Mouse (Mus musculus) large intestine, adult 2 months (tissue): ENCODE results near the gene Gnat1. TPM values are rescaled to one million over a fixed set of nuclear protein-coding genes. Genes with fewer than 3 reads are reported as not detected.

ENCODE experiments used
- DNase-seq: peaks from one replicate; pipeline ENCODE4 v3.0.0-alpha.2; 2012; ENCODE audit warnings: low read depth, low spot score
- WGBS: fragments of 180-500 bp; shearing (Covaris S2); methylation state at CpG from one replicate; pipeline ENCODE4 v1.1.7; 2018; 5-methylcytosine and 5-hydroxymethylcytosine counted together
- polyA plus RNA-seq: library from polyadenylated mRNA; depleted of rRNA; stranded (reverse); fragments of >200 nt; gene quantifications from 2 replicates; pipeline ENCODE4 v1.2.3, GENCODE M21; 2012; rRNA removed

The Gnat1 gene
- polyA plus RNA-seq: 0.35 and 0.55 TPM in 2 replicates

DNA sequence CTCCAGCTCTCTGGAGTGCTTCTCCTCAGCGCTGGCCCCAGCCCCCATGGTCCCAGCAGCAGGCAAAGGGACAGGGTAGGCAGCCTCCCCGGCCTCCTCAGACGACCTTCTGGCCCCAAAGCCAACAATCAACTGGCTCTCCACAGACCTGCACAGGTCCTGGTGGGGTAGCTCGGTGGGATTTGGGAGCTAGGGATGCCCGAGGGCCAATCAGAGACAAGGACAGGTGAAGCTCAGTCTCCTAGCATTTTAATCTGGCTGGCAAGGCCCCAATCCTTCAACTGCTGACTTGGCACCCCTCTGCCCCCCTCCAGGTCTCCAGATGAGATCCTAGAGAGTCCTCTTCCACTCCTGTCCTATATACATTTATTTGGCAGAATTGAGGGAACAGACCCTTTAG lies at the start of gene Gnat1:
Gnat1 (minus strand) TSS at position 212 of the 400 bp plus-strand sequence.
- no peak for DNase-seq
- WGBS: 26% methylated on average over 5 of the region's 5 CpGs

GRCm38 (mm10) chr9:107728919-107729670 lies 49.6 kb upstream of the Gnat1 start:
- DNase-seq: no peak
- WGBS: 78% methylated on average over 6 of the region's 6 CpGs

DNA sequence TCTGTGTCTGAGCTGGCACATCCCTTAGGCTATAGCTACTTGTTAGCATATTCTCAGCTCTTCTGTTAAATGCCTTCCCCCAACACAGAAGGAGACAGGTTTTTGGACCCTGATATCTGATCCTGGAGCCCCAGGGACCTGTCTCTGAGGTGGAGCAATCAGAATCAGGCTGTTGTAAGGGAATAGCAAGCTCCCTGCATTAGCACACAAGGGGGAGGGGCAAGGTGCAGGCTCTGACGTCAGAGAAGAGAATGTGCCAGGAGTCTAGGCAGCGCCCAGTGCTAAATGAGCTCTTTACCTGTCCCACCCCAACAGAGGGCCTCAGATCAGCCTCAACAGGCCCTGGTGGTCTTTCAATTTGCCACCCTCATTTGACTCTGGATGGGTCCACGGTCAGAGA lies 47.5 kb upstream of the Gnat1 start:
- 41% methylated on average over 3 of the region's 3 CpGs for WGBS
- DNase-seq: no peak

DNA sequence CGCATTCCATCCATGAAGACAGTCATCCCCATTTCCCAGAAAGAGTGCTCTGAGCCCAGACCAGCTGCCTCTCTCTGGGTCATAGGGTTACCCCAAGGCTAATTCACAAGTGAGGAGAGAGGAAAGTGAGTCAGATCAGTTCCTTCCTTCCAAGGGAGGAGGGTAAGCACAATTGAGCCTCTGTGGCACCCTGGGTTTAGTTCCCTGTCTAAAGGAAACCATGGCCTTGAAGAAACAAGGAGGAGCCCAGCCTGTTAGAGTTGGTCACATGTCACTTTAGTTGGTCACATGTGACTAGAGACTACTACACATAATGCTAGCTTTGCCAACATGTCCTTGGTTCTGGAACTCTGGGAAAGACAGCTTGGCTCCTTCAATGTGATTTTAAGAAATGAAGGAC lies 45.3 kb upstream of the Gnat1 start:
- 95% methylated on average over 1 of the region's 1 CpGs for WGBS
- no peak for DNase-seq

DNA sequence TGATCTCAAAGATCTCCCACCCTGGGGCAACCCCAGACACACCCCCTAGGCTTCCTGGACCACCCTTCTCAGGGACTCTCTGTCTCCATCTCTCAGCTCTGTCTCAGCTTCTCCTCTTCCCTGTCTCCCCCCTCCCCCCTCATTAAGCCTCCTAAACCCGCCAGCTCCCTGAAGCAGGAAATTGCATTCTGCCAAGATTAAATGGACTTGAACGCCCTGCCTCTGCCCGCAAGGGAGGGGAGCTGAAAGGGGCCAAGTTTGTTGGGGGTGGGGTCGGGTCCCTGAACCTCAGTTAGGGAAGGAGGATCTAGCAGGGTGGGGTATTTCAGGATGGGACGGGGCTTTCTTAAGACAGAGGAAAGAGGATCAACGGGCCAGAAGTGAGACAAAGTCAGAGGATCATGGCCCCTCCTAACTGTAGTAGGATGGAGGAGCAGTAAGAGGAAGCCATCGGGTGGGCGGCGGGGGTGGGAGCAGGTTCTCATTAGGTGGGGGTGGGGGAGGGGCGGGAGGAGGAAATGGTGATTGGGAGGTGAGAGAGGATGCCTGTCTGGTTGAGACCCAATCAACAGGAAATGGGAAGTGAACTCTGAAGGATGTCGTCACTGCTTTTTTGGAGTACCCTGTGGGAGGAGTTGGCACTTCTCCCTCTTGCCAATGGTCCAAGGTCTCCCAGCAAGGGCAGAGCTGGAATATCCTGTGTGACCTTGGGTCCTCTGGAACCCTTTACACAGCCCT lies 44.5 kb upstream of the Gnat1 start:
- 4% methylated on average over 11 of the region's 11 CpGs for WGBS
- no peak for DNase-seq

GRCm38 (mm10) chr9:107723292-107723691 lies 43.8 kb upstream of the Gnat1 start:
- DNase-seq: no peak
- WGBS: 61% methylated on average over 6 of the region's 6 CpGs

GRCm38 (mm10) chr9:107718781-107719540 lies 39.4 kb upstream of the Gnat1 start:
- no peak for DNase-seq
- 68% methylated on average over 10 of the region's 10 CpGs for WGBS

- 76% methylated on average over 6 of the region's 6 CpGs for WGBS
- no peak for DNase-seq
These were observed 37.4 kb upstream of the Gnat1 start for GRCm38 (mm10) chr9:107716951-107717350.

DNA sequence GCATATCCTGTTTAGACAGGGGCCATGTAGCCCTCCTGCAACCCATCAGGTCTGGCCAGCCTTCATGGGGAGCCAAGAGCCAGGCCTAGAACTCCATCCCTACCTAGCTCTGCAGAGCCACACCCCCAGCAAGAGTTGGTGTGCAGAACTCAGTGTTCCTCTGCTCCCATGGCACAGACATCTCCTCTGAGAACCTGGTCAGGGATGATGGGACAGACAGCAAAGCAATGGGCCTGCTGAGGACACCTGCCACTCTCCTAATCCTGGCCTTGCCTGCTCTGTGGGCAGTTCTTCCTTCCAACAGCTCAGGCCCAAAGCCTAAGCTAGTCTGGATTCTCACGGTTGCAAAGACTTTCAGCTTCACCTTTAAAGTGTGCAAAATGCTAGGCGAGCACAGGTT lies 36.1 kb upstream of the Gnat1 start:
- 94% methylated on average over 2 of the region's 2 CpGs for WGBS
- no peak for DNase-seq

- 17% methylated on average over 12 of the region's 12 CpGs for WGBS
- DNase-seq: no peak
These were observed 34.9 kb upstream of the Gnat1 start for GRCm38 (mm10) chr9:107714221-107714952.

DNA sequence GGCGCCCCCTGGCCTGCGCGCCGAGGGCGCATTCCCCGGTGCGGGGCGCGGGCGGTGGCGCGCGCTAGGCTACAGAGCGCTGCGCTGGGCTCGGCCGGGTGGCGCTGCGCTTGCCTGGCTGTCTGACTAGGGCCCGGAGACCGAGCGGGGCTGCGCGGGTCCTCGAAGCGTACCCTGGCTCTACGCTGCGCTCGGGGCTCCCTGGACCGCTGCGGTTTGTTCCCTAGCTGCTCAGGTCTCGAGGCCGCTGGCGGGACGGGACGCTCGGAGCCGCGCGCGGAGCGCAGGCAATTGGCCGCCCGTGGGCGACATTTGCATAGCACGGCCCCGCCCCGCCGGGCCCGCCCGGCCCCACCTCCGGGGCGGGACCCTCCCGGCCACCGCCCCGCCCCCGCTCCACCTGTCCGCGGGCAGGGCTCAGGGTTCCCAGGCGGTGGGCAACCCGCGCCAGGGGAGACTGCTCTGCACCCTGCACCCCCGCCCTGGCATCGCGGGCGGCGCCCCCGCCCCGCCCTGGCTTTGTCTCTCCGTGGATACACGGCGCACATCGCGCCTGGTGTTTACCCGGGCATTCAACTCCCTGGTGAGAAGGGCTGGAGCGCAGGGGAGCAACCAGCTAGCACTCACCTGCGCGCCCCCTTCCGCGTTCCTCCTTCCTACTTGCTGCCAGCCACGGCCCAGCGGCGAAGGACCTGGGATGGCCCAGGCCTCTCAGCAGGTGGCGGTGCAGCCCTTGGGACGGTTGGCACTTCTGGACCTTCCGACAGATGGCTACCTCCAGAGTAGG lies 30.4 kb upstream of the Gnat1 start, which contains the start of gene Sema3f:
Sema3f (minus strand) TSS at position 779 of the 787 bp plus-strand sequence.
- peak; percentile 46 for DNase-seq
- 2% methylated on average over 77 of the region's 86 CpGs for WGBS

DNA sequence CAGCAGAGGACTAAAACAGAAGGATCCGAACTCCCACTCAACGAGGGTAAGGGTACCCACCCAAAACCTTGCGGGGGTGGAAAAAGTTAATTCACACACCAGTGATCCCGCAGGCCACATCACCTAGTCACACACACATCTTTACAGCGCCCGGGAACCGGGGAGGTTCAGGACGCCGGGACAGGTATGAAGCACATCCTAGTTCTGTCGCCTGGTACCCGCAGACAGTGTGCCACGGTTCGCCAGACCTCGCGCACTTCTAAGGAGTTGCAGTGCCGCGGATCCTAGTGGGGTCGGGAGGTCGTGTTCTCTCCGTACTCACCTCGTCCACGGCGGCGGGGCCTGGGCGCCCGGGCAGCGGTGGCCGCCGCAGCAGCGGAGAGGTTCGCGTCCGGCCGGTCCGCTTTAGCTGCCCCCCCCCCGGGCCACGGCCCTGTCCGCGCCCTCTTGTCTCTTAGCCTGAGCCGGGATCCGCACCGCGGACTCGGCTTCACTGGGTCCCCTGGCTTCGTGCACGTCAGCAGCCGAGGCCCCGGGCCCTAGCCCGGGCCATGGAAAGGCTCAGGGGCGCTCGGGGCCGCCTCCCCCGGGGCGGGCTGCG lies 29.7 kb upstream of the Gnat1 start:
- DNase-seq: no peak
- WGBS: 1% methylated on average over 55 of the region's 55 CpGs

GRCm38 (mm10) chr9:107708439-107709095 lies 29.1 kb upstream of the Gnat1 start:
- WGBS: 22% methylated on average over 21 of the region's 21 CpGs
- DNase-seq: no peak

DNA sequence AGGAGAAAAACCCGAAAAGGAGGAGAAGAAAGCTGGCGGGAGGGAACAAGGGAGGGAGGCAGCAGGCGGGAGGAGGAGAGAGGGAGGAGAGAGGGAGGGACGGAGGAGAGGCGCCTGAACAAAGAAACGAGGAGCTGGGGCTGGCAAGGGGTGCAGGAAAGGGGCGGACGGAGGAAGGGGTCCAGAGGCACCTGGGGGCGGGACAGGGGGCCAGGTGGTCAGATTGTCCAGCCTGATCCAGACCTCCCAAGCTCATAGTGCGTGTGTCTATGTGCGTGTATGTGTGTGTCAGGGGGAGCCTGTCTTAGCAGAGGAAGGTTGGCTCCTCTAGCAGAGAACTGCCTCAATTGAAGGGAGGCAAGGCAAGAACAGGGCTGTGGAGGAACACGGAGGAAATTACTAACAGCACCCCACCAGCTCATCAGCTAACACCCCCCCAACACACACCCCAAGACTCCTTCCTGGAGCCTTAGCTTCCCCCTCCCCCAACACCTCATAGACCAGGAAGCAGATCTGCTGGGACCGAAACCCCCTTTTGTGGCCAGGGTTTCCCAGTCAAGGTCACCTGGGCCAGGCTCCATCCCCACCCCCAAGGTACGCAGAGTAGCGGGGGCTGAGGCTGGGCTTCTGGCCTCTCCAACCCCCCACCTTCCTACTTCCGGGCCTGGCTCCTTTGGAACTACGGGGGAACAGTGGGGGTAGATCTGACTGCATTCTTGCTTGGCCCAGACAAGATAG lies 28.4 kb upstream of the Gnat1 start:
- DNase-seq: no peak
- WGBS: 8% methylated on average over 17 of the region's 17 CpGs

GRCm38 (mm10) chr9:107706781-107707211 lies 27.3 kb upstream of the Gnat1 start:
- 30% methylated on average over 14 of the region's 14 CpGs for WGBS
- no peak for DNase-seq

DNA sequence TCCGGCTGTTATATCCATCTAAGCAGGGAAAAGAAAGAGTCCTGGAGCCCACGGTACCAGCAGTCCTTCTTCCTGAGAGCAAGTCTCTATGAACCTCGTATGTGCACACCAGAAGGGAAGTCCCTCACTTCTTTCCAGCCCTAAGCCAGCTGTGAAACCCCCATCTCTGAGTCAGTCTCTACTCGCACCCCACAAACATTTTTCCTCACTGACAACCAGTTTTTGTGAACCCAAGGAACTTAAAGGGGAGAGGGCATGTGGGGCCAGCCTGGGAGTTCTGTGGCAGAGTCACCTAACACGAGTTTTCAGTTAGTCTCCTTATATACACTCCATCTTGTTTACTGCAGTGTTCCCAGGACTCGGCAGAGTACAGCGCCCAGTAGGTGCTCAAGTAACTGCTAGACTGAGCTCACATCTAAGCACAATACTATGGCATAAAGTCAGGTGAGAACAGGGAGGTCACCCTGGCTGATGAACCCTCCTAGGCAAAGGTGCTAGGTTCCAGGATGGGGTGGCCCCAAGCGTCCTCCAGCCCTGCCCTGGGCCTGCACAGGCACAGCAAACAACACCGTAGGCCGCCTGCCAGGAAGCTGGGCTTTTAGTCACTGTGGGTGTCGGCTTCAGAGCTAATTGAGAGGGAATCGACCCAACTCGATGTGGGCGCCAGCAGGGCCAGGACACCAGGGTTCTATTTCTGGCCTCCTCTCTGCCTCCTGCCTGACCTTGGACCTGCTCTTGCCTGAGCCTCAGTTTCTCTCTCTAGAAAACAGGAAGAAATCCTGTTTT lies 24.0 kb upstream of the Gnat1 start:
- no peak for DNase-seq
- 37% methylated on average over 14 of the region's 14 CpGs for WGBS
